17 mouse cellular contexts compared by ENCODE assay signal in genomic region chr7:137206770-137207285, GRCm38 (mm10).
A peak's percentile ranks its signal among the peaks of the same experiment; 100 is the strongest.
DNase-seq lines count a peak whose midpoint lies in the region; ATAC-seq and TF ChIP-seq lines count a peak whose summit lies in the region.
"Had no signal": no experiment of that assay in that cellular context is flagged by ENCODE, and none has a peak within 500 bp of the region (broad histone marks: within the 10 kb centered on the region; RNA-seq: fewer than 3 reads in every experiment).

No protein-coding gene starts in this region.

- no peak for TF ChIP-seq POLR2A in limb, embryonic 14.5 days (IDR thresholded peaks at IDR 0.05; ENCODE audit: borderline replicate concordance, extremely low read depth, insufficient read depth, insufficient read length)

- H3K36me3 ChIP-seq in lung, embryonic 14.5 days (ENCODE audit: insufficient read depth) = no peaks in the 10 kb centered on the region
- no peaks in the 10 kb centered on the region for H3K36me3 ChIP-seq in hindbrain, embryonic 12.5 days
- H3K36me3 ChIP-seq in hindbrain, embryonic 14.5 days (replicated peaks; ENCODE audit: control insufficient read depth, insufficient read depth) = peaks cover 10% of the 10 kb centered on the region; the same call in 1 of the 2 replicates
- peaks cover 48% of the 10 kb centered on the region for H3K36me3 ChIP-seq in limb, embryonic 14.5 days (ENCODE audit: control insufficient read depth, insufficient read depth, low read length)
- H3K36me3 ChIP-seq: forebrain, embryonic 15.5 days; heart, embryonic 15.5 days; liver, embryonic 12.5 days; lung, embryonic 15.5 days had no signal

- ATAC-seq in lung, embryonic 14.5 days (ENCODE audit: insufficient read depth) = no peak
- ATAC-seq in hindbrain, embryonic 12.5 days (ENCODE audit: low FRiP score) = no peak
- ATAC-seq in hindbrain, embryonic 14.5 days (ENCODE audit: low FRiP score) = peak; percentile 46; the same call in 1 of the 2 replicates
- 0 out of 2 replicates have a peak, but pooled peaks have one; percentile 14 for ATAC-seq in limb, embryonic 14.5 days (ENCODE audit: low FRiP score, low read depth)
- ATAC-seq: forebrain, embryonic 15.5 days; liver, embryonic 12.5 days had no signal

- H3K9me3 ChIP-seq in lung, embryonic 14.5 days (ENCODE audit: low read depth, low read length) = no peaks in the 10 kb centered on the region
- H3K9me3 ChIP-seq in hindbrain, embryonic 12.5 days (replicated peaks) = no peaks in the 10 kb centered on the region
- no peaks in the 10 kb centered on the region for H3K9me3 ChIP-seq in hindbrain, embryonic 14.5 days (ENCODE audit: control insufficient read depth, low read length)
- no peaks in the 10 kb centered on the region for H3K9me3 ChIP-seq in limb, embryonic 14.5 days (ENCODE audit: control insufficient read depth, low read length)
- H3K9me3 ChIP-seq: forebrain, embryonic 15.5 days; heart, embryonic 15.5 days; liver, embryonic 12.5 days; lung, embryonic 15.5 days had no signal

- no peaks in the 10 kb centered on the region for H3K4me1 ChIP-seq in lung, embryonic 14.5 days (ENCODE audit: insufficient read depth)
- H3K4me1 ChIP-seq in hindbrain, embryonic 12.5 days = peaks cover 65% of the 10 kb centered on the region
- H3K4me1 ChIP-seq in hindbrain, embryonic 14.5 days (replicated peaks; ENCODE audit: control insufficient read depth, insufficient read depth, low read length) = peaks cover 78% of the 10 kb centered on the region
- H3K4me1 ChIP-seq in limb, embryonic 14.5 days (ENCODE audit: control insufficient read depth, insufficient read depth, low read length) = peaks cover 4% of the 10 kb centered on the region; the same call in 1 of the 2 replicates
- H3K4me1 ChIP-seq: heart, embryonic 15.5 days; liver, embryonic 12.5 days; lung, embryonic 15.5 days had no signal

- no peak for TF ChIP-seq CTCF in lung, embryonic 14.5 days (IDR thresholded peaks at IDR 0.05; ENCODE audit: low read depth)

- H3K27ac ChIP-seq in lung, embryonic 14.5 days (ENCODE audit: low read depth) = no peak overlapping the region
- peak overlapping the region; percentile 70 for H3K27ac ChIP-seq in hindbrain, embryonic 12.5 days
- peak overlapping the region; percentile 58 for H3K27ac ChIP-seq in hindbrain, embryonic 14.5 days
- H3K27ac ChIP-seq in limb, embryonic 14.5 days (replicated peaks; ENCODE audit: low read depth, low read length) = no peak overlapping the region
- H3K27ac ChIP-seq: forebrain, embryonic 15.5 days; heart, embryonic 15.5 days; liver, embryonic 12.5 days; lung, embryonic 15.5 days had no signal

- H3K4me3 ChIP-seq in lung, embryonic 14.5 days (ENCODE audit: low read depth, low read length) = no peak overlapping the region
- H3K4me3 ChIP-seq in hindbrain, embryonic 12.5 days = no peak overlapping the region
- no peak overlapping the region for H3K4me3 ChIP-seq in hindbrain, embryonic 14.5 days (replicated peaks; ENCODE audit: low read length)
- H3K4me3 ChIP-seq in limb, embryonic 14.5 days (replicated peaks; ENCODE audit: low read length) = no peak overlapping the region
- H3K4me3 ChIP-seq: forebrain, embryonic 15.5 days; heart, embryonic 15.5 days; liver, embryonic 12.5 days; lung, embryonic 15.5 days; myocyte had no signal

- no peak overlapping the region for H3K9ac ChIP-seq in lung, embryonic 14.5 days
- no peak overlapping the region for H3K9ac ChIP-seq in hindbrain, embryonic 12.5 days
- 0 out of 2 replicates have a peak overlapping the region, but pooled peaks have one; percentile 9 for H3K9ac ChIP-seq in hindbrain, embryonic 14.5 days
- H3K9ac ChIP-seq in limb, embryonic 14.5 days (ENCODE audit: low read depth, low read length, severe bottlenecking) = no peak overlapping the region
- H3K9ac ChIP-seq: forebrain, embryonic 15.5 days; heart, embryonic 15.5 days; liver, embryonic 12.5 days; lung, embryonic 15.5 days had no signal

- 62% methylated on average over 21 of the region's 21 CpGs for WGBS in lung, embryonic 14.5 days
- WGBS in hindbrain, embryonic 12.5 days = 67% methylated on average over 21 of the region's 21 CpGs
- WGBS in hindbrain, embryonic 14.5 days = 49% methylated on average over 21 of the region's 21 CpGs
- WGBS in limb, embryonic 14.5 days = 28% methylated on average over 21 of the region's 21 CpGs

- DNase-seq in lung, embryonic 14.5 days = peak; percentile 17
- no peak for DNase-seq in lung, postnatal 14 days
- DNase-seq in hindbrain, embryonic 14.5 days (ENCODE audit: low spot score) = no peak
- DNase-seq in limb, embryonic 14.5 days (ENCODE audit: low spot score) = no peak
- DNase-seq in cerebellum, postnatal 10 days = no peak
- no peak for DNase-seq in retina, postnatal 1 day
- DNase-seq: adrenal gland, postnatal 36 days; cerebellum, adult 9-11 months; kidney, adult 2 months; right cerebral cortex, postnatal 4 days; thymus, postnatal 36 days had no signal

- H3K4me2 ChIP-seq in lung, embryonic 14.5 days = no peak overlapping the region
- no peak overlapping the region for H3K4me2 ChIP-seq in hindbrain, embryonic 12.5 days (replicated peaks)
- H3K4me2 ChIP-seq in hindbrain, embryonic 14.5 days (replicated peaks) = no peak overlapping the region; the same call in 1 of the 2 replicates
- 0 out of 2 replicates have a peak overlapping the region, but pooled peaks have one; percentile 7 for H3K4me2 ChIP-seq in limb, embryonic 14.5 days (replicated peaks; ENCODE audit: low read depth, low read length, severe bottlenecking)
- H3K4me2 ChIP-seq: forebrain, embryonic 15.5 days; heart, embryonic 15.5 days; liver, embryonic 12.5 days; lung, embryonic 15.5 days had no signal

- peaks cover 11% of the 10 kb centered on the region for H3K27me3 ChIP-seq in lung, embryonic 14.5 days (ENCODE audit: insufficient read depth, low read length)
- no peaks in the 10 kb centered on the region for H3K27me3 ChIP-seq in hindbrain, embryonic 12.5 days
- no peaks in the 10 kb centered on the region for H3K27me3 ChIP-seq in hindbrain, embryonic 14.5 days (ENCODE audit: control insufficient read depth, insufficient read depth, low read length)
- H3K27me3 ChIP-seq in limb, embryonic 14.5 days (ENCODE audit: control insufficient read depth, insufficient read depth, low read length) = peaks cover 8% of the 10 kb centered on the region; the same call in 1 of the 2 replicates
- H3K27me3 ChIP-seq: heart, embryonic 15.5 days had no signal

Comparison
In these comparisons a context has a peak if more than half of its experiments do, and no peak if none do; other contexts are left out.
1. ATAC-seq: peak in hindbrain, embryonic 14.5 days (single experiment) and limb, embryonic 14.5 days (single experiment); none in lung, embryonic 14.5 days (single experiment) and hindbrain, embryonic 12.5 days (single experiment).
2. H3K27ac ChIP-seq: peak in hindbrain, embryonic 12.5 days (single experiment) and hindbrain, embryonic 14.5 days (single experiment); none in lung, embryonic 14.5 days (single experiment) and limb, embryonic 14.5 days (single experiment).